Mouse (Mus musculus) G1E (cell line): ENCODE data around the gene Zfp36l1.

Experiments used
- CTCF ChIP-seq: IDR thresholded peaks from 2 replicates; pipeline ENCODE4 v1.5.1; 2012; ENCODE audit warnings: low read depth, low read length, inconsistent platforms, mixed read lengths
- GATA1 ChIP-seq: IDR thresholded peaks from 2 replicates; pipeline ENCODE4 v1.6.1; 2012; ENCODE audit warnings: borderline replicate concordance, low read length, inconsistent platforms, mixed read lengths

GRCm38 (mm10) chr12:80113586-80114021, 791 bp upstream of the Zfp36l1 start:
- no peak for TF ChIP-seq GATA1
- TF ChIP-seq CTCF, result no peak
